Mouse (Mus musculus) G1E (cell line): ENCODE data around the gene Gfy. TPM values are rescaled to one million over a fixed set of nuclear protein-coding genes. Genes with fewer than 3 reads are reported as not detected.

Experiments
- ATAC-seq: 2 replicates; pipeline ENCODE4 v1.8.0; 2016; ENCODE audit warnings: mild to moderate bottlenecking; ENCODE audit not compliant: insufficient number of reproducible peaks, poor library complexity, low FRiP score, severe bottlenecking; ENCODE audit errors: extremely low read depth
- DNase-seq: peaks from one replicate; pipeline ENCODE4 v3.0.0; 2012; ENCODE audit warnings: low spot score
- H3K27me3 ChIP-seq: 2 replicates; pipeline ENCODE4 v1.6.1; 2012; ENCODE audit warnings: mild to moderate bottlenecking, low read length, inconsistent platforms; ENCODE audit not compliant: insufficient read depth
- H3K36me3 ChIP-seq: replicated peaks from 2 replicates; pipeline ENCODE3; 2012; ENCODE audit warnings: mild to moderate bottlenecking, inconsistent platforms
- H3K4me1 ChIP-seq: 2 replicates; pipeline ENCODE4 v1.6.1; 2012; ENCODE audit warnings: low read depth, low read length, inconsistent platforms, mixed read lengths; ENCODE audit not compliant: insufficient read depth
- H3K4me3 ChIP-seq: 2 replicates; pipeline ENCODE4 v1.5.1; 2012; ENCODE audit warnings: low read depth, mild to moderate bottlenecking, inconsistent platforms, low read length, moderate library complexity, mixed read lengths
- H3K9me3 ChIP-seq: replicated peaks from 2 replicates; pipeline ENCODE4 v1.6.1; 2012; ENCODE audit warnings: inconsistent platforms
- CTCF ChIP-seq: IDR thresholded peaks from 2 replicates; pipeline ENCODE4 v1.5.1; 2012; ENCODE audit warnings: low read depth, low read length, inconsistent platforms, mixed read lengths
- GATA1 ChIP-seq: IDR thresholded peaks from 2 replicates; pipeline ENCODE4 v1.6.1; 2012; ENCODE audit warnings: borderline replicate concordance, low read length, inconsistent platforms, mixed read lengths
- GATA2 ChIP-seq: IDR thresholded peaks from 2 replicates; pipeline ENCODE4 v1.6.1; 2012; ENCODE audit warnings: low read depth, low read length, inconsistent platforms, borderline replicate concordance
- POLR2AphosphoS5 ChIP-seq: IDR thresholded peaks from 2 replicates; pipeline ENCODE4 v1.6.1; 2012; ENCODE audit warnings: low read depth, low read length, inconsistent platforms; ENCODE audit not compliant: insufficient replicate concordance
- TAL1 ChIP-seq: conservative IDR thresholded peaks from 2 replicates; pipeline ENCODE4 v1.6.1; 2012; ENCODE audit warnings: low read depth, low read length, inconsistent platforms, mixed read lengths
- polyA plus RNA-seq: library from polyadenylated mRNA; stranded (reverse); fragments of >175 nt; gene quantifications from 2 replicates; pipeline ENCODE4 v1.2.3, GENCODE M21; 2012
- total RNA-seq, 2 experiments: library from RNA; stranded (forward) in 1 of 2; stranded (reverse) in 1 of 2; fragments of 200-1000 nt in 1 of 2; fragments of >200 nt in 1 of 2; fragmentation: Nextera tagmentation in 1 of 2; gene quantifications; 2 replicates each; pipeline ENCODE4 v1.2.3; 2014 to 2017

Gfy gene
- total and polyA plus RNA-seq, 3 experiments = 0.05 TPM; not detected in 2

GRCm38 (mm10) chr7:45134544-45135026 is 44.8 kb downstream of the Gfy start:
- Histone ChIP-seq H3K4me1 (peaks cover 87% of the 10 kb centered on the region), H3K36me3 (peaks cover 45% of the 10 kb centered on the region), H3K27me3 (no peaks in the 10 kb centered on the region), H3K4me3 (peak overlapping the region; percentile 71), H3K9me3 (peaks cover 3% of the 10 kb centered on the region; the same call in 1 of the 2 replicates)
- ATAC-seq = peak; percentile 37
- TF ChIP-seq GATA2 (no peak), POLR2AphosphoS5 (no peak), TAL1 (no peak), CTCF (no peak), GATA1 (no peak)
- no peak for DNase-seq

- H3K36me3 ChIP-seq = peaks cover 43% of the 10 kb centered on the region
- DNase-seq (no peak), ATAC-seq (no peak)
- TF ChIP-seq CTCF = no peak
- no peak for TF ChIP-seq POLR2AphosphoS5
- TF ChIP-seq GATA2 = no peak
- no peak for TF ChIP-seq TAL1
- no peak for TF ChIP-seq GATA1
- no peaks in the 10 kb centered on the region for H3K27me3 ChIP-seq
- peak overlapping the region; percentile 71; the same call in 1 of the 2 replicates for H3K4me3 ChIP-seq
- H3K9me3 ChIP-seq = peaks cover 3% of the 10 kb centered on the region; the same call in 1 of the 2 replicates
- peaks cover 85% of the 10 kb centered on the region for H3K4me1 ChIP-seq
Observed at GRCm38 (mm10) chr7:45133446-45134159, 45.8 kb downstream of the Gfy start.

GRCm38 (mm10) chr7:45131850-45132249 is 47.5 kb downstream of the Gfy start:
- no peak for TF ChIP-seq POLR2AphosphoS5
- no peak for TF ChIP-seq TAL1
- no peak for TF ChIP-seq GATA1
- no peak for TF ChIP-seq CTCF
- TF ChIP-seq GATA2 = no peak
- H3K4me1 ChIP-seq = peaks cover 72% of the 10 kb centered on the region
- DNase-seq = no peak
- peaks cover 3% of the 10 kb centered on the region; the same call in 1 of the 2 replicates for H3K9me3 ChIP-seq
- H3K4me3 ChIP-seq = no peak overlapping the region; the same call in 1 of the 2 replicates
- no peaks in the 10 kb centered on the region for H3K27me3 ChIP-seq
- H3K36me3 ChIP-seq = peaks cover 55% of the 10 kb centered on the region
- ATAC-seq = no peak

GRCm38 (mm10) chr7:45129776-45130512 is 49.4 kb downstream of the Gfy start:
- Histone ChIP-seq H3K4me1 (peaks cover 73% of the 10 kb centered on the region), H3K36me3 (peaks cover 74% of the 10 kb centered on the region), H3K27me3 (no peaks in the 10 kb centered on the region), H3K4me3 (peak overlapping the region; percentile 93; the same call in 1 of the 2 replicates), H3K9me3 (peaks cover 3% of the 10 kb centered on the region; the same call in 1 of the 2 replicates)
- TF ChIP-seq CTCF (no peak), POLR2AphosphoS5 (no peak), GATA1 (no peak), GATA2 (no peak), TAL1 (no peak)
- DNase-seq (no peak), ATAC-seq (no peak)

GRCm38 (mm10) chr7:45129318-45129717 is 50.1 kb downstream of the Gfy start:
- DNase-seq = no peak
- Histone ChIP-seq H3K4me1 (peaks cover 73% of the 10 kb centered on the region), H3K36me3 (peaks cover 75% of the 10 kb centered on the region), H3K4me3 (peak overlapping the region; percentile 93), H3K27me3 (no peaks in the 10 kb centered on the region), H3K9me3 (peaks cover 3% of the 10 kb centered on the region; the same call in 1 of the 2 replicates)
- ATAC-seq = no peak
- TF ChIP-seq GATA1 (no peak), POLR2AphosphoS5 (no peak), TAL1 (no peak), GATA2 (no peak), CTCF (no peak)

GRCm38 (mm10) chr7:45128624-45129246 is 50.6 kb downstream of the Gfy start, which contains the start of gene Rpl13a:
TSS of gene Rpl13a (minus strand) at chr7:45128761.
- DNase-seq = peak; percentile 99
- Histone ChIP-seq H3K4me3 (peak within 1 kb of the TSS; percentile 93), H3K27me3 (no peaks in the 10 kb centered on the region), H3K36me3 (peaks cover 71% of the 10 kb centered on the region), H3K9me3 (peaks cover 3% of the 10 kb centered on the region; the same call in 1 of the 2 replicates), H3K4me1 (peaks cover 67% of the 10 kb centered on the region)
- TF ChIP-seq POLR2AphosphoS5 (0 out of 2 replicates have a peak, but pooled peaks have one; percentile 15), CTCF (peak; percentile 82), GATA2 (no peak), GATA1 (no peak), TAL1 (no peak)
- peak; percentile 66 for ATAC-seq
